Mouse (Mus musculus): ENCODE data around the gene Trp73.
A peak's percentile ranks its signal among the peaks of the same experiment; 100 is the strongest.

The Trp73 gene

DNA sequence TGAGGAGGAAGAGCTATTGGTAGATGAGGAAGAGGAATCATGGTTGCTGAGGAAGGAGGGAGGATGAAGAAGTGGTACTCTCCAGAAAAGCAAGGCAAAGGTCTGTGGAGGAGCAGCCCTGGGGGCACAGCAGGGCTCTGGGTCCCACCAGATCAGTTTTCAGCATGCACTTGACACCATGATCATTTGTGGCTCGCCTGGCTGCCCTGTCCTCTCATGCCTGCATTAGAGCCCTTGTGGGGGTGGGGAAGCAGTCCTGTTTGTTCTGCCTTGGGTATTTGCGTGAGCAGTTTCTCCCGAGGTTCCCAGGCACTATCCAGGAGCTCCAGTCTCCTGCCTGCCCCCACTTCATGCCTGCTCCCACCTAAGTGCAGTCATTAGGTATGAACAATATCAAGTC, 102.9 kb downstream of the Trp73 start:
- DNase-seq (ENCODE audit: low read depth, low spot score): no peak

GRCm38 (mm10) chr4:154028646-154029045, 111.4 kb downstream of the Trp73 start:
- no peak for DNase-seq (ENCODE audit: low read depth, low spot score)

DNA sequence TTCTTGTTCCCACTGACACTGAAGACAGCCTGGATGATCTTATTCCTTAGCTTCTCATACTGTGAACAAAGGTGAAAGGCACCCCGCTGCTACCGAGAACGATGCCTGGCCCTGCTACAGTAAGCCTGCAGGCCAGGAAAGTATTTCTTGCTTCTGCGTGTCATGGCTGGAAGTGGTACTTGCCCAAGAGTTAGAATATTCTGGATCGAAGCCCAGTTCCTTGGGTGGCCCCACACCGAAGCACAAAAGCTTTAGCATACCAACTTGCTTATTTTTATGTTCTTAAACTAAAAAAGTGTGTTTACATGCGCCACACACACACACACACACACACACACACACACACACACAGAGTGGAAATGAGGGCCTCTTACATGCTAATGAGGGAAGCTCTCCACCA, 111.9 kb downstream of the Trp73 start:
- DNase-seq (ENCODE audit: low read depth, low spot score): no peak

DNA sequence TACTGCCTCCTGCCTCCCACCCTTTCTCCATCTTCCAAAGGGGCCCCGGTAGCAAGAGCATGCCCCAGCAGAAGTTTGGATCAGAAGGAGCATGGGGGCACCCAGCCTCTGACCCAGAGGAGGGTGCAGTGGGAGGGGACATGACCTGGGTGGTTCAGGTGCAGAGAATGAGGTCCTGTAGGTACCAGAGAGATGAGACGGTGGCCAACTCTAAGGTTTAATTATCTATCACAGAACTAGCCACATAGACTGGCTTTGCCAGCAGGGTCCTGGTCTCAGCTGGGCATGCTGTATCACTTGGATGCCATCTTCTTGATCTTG, 113.6 kb downstream of the Trp73 start:
- DNase-seq (ENCODE audit: low read depth, low spot score): no peak

GRCm38 (mm10) chr4:154025641-154026440, 114.2 kb downstream of the Trp73 start, which contains the start of gene Smim1:
Gene Smim1 (minus strand): TSS chr4:154026230.
- no peak for DNase-seq (ENCODE audit: low read depth, low spot score)

DNA sequence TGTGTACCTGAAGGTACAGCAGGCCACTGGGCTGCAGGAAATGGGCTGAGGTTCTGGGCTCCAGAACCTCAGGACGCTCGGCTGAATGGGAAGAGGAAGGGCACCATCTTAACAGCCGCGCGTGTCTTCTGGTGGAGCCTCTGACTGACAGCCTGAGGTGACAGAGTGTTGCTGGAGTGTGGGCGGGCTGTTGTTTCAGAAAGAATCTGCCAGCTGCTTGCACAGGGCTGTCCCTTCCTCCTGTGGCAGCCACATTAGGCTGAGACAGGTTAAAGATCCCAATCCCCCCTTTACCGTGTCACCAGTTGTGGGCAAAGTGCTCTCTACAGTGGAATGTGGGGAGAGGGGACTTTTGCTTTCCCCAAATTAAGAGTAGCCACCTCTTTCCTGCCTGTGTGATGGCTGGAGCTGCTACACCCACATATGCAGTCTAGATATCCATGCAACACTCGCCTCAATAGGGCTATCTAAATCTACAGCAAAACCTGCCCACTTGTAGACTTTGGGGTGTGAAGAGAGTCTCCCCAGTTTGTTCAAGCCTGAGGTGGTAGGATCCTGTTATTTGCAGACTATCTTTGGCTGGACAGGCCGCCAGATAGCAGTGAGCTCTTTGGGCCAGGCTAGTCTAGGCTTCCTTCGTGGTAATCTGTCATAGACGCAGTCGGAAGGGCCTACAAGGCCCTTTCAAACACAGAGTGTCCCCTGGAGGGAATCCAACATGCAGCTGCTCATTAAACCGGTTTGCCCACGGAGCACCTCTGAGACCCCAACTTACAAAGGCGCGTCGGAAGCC, 115.1 kb downstream of the Trp73 start:
- peak; percentile 65 for DNase-seq (ENCODE audit: low read depth, low spot score)

DNA sequence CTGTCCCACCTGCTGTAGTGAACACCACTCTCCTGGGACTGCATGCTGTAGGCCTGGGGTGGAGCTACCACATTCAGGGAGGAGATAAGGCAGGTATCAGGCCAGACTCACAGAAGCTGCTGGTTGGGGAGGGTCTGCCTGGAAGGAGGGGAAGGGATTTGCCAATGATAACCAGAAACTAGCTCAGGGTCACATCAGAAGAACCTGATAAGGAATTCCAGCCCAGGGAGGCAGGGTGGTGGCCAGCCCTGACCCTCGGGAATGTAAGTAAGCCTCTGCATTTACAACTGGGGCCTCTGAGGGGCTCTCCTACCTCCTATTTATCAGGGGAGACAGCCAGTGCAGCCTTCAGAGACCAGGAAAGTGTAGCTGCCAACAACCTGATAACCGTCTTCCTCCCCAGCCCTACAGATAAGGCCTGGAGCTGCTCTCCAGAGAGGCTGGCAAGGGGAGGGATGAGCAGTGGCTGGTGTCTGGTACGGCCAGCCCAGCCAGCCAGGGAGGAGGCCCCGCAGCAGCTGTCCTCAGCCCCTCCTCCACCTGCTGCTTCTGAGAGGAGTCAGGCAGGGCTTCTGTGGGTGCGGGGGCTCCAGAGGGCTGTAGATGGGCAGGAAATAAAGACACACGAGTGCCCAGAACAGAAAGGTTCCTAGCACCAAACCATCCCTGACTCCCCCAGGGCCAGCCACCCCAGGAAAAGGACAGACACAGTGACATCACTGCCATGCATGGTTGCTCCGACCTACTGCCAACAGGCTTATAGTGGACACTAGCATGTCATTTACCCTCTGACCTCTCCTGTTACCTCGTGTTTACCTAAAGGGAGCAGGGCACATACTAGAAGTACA, 116.0 kb downstream of the Trp73 start:
- DNase-seq (ENCODE audit: low read depth, low spot score): no peak

DNA sequence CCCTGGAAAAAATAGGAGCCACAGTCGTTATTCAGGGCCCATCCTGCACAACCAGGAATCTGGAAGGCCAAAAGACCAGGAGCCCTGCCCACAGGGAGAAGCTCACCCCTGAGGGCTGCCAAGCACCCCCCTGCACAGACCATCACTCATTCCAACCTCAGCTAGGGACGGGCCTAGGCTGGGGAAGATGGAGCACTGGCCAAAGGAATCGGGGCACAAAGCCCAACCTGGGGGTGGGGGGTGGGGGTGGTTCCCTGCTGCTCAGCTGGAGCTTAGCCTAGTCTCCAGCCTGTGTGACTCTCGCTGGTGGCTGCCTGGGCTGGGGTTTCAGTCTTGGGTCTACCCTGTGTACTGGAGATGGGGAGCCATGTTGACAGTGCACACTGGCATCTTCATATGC, 117.2 kb downstream of the Trp73 start:
- DNase-seq (ENCODE audit: low read depth, low spot score): no peak

DNA sequence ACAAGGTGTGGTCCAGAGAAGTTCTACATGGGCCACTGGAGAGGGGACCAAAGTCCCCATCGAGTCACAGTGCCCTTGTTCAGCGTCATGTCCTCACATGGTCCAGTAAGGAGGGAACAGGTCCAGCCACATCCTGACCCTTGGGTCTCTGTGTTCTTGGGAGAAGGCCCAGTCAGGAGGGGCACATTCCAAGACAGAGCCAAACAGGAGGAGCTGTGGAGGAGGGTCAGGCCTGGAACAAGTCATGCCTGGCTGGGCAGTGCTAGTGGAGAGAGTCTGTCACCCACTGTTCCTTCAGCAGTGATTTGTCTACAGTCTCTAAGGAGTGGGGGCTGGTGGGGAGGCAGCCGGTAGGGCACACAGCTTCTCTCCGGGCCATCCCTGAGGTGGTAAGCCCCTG, 117.6 kb downstream of the Trp73 start:
- DNase-seq (ENCODE audit: low read depth, low spot score): no peak

- DNase-seq (ENCODE audit: low read depth, low spot score): no peak
These were observed 118.6 kb downstream of the Trp73 start for GRCm38 (mm10) chr4:154021432-154021831.

- no peak for DNase-seq (ENCODE audit: low read depth, low spot score)
These were observed 120.4 kb downstream of the Trp73 start for GRCm38 (mm10) chr4:154019571-154019970.

- no peak for DNase-seq (ENCODE audit: low read depth, low spot score)
These were observed 124.5 kb downstream of the Trp73 start for GRCm38 (mm10) chr4:154015476-154015875.

GRCm38 (mm10) chr4:154012132-154012882, 127.7 kb downstream of the Trp73 start:
- DNase-seq (ENCODE audit: low read depth, low spot score): no peak

DNA sequence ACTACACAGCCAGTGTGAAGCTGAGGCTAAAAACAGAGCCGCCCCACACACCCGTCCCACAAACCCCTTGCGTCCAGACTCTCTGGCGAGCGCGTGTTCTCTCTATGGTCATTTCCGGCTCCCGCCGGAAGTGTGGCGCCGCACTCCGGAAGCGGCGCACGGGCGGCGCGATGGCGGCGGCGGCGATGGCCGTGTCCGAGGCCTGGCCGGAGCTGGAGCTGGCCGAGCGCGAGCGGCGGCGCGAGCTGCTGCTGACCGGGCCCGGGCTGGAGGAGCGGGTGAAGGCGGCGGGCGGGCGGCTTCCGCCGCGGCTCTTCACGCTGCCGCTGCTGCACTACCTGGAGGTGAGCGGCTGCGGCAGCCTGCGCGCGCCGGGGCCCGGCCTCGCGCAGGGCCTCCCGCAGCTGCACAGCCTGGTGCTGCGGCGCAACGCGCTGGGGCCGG, 128.3 kb downstream of the Trp73 start, which contains the start of gene Lrrc47:
Gene Lrrc47, plus strand, starts transcription at position 86 of the 444 bp plus-strand sequence.
- peak; percentile 89 for DNase-seq (ENCODE audit: low read depth, low spot score)

GRCm38 (mm10) chr4:154010907-154011645, 128.9 kb downstream of the Trp73 start:
- no peak for DNase-seq (ENCODE audit: low read depth, low spot score)

DNA sequence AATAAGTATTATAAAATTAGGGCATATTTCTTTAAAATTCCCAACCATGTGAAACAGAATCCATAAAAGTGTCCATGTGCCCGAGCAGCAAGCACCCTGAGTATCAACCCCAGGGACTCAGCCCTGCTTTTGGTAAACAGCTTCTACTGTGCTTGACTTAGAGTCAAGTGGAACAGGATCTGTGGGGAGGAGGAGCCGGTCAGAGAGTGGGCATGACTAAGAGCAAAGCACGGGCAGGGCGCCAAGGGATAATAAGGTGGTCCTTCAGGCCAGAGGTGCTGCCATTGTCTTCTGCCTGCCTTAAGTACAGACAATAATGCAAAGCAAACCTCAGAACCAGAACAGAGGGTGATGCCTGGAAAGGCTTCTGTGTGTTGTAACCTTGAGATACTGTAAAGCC, 132.2 kb downstream of the Trp73 start:
- DNase-seq (ENCODE audit: low read depth, low spot score): no peak

DNA sequence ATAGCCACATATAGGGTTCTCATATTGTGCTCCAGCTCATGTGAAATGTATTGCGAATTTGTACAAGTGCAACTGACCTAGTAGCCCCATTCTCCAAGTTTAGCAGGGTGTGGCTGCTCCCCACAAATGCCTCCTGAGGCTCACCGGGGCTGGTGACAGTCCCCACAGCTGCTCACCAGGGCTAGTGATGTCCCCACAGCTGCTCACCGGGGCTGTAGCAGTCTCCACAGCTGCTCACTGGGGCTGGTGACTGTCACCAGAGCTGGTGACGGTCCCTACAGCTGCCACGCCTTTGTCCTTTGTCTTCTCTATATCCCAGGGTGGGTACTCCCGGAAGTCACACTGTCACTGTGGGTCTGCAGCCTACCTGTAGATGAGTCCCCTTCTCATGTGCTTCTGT, 133.7 kb downstream of the Trp73 start:
- DNase-seq (ENCODE audit: low read depth, low spot score): no peak
